Mouse (Mus musculus): ENCODE measurements at regions not wholly inside any gene's neighbourhood (a gene's known extent, or its start where the extent isn't known, plus 50 kb on each side); places are given as distances from the start of the nearest gene placed in this dataset.

DNA sequence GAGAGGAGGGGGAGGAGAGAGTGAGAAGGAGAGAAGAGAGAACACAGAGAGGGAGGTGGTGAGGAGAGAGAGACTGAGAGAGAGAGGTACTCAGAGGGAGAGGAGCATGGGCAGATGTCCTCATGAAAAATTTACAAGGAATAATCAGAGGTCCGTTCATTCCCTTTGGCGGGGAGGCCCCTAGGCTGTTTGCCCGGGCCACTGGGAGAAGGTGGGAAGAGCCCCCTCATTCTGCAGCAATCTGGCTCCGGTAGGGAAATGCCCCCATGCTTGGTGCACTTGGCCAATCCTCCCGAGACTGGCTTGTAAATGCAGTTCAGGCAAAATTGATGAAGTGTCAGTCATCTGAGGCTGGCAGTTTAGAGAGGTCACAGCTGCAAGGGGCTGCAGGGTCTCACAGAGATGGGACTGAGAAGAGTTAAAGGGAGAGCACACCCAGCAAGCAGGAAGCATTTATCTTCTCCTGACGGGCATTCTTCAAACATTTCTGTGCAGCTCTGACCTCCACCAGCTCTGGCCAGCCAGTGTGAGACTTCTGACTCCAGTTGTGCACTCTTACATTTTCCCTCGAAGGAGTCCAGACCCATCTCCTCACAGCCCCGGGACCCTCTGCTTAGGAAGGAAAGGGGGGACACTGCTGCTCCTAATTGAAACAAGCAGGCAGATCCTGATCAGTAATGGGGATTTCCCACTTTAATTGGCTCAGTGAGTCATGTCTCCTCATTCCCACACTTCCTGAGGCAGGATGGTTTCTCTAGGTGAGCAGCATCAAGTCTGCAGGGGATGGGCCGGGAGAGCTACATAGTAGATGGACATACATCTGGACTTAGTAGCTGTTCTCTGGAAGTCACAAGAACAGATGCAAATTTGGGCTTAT is 65.5 kb downstream of the Cmpk2 start:
- no peak for TF ChIP-seq POLR2A (IDR thresholded peaks at IDR 0.05; ENCODE audit: insufficient read depth, low read depth, low read length)
- no peak for TF ChIP-seq CTCF (IDR thresholded peaks at IDR 0.05; ENCODE audit: insufficient read depth, low read depth, low read length)
